Mouse (Mus musculus) stomach, embryonic 16.5 days (tissue): Measurements from ENCODE around the gene Crybb3. TPM values are rescaled to one million over a fixed set of nuclear protein-coding genes. Genes with fewer than 3 reads are reported as not detected.

Experiments
- ATAC-seq: fragments of 200-750 bp; cut with Nextera tagmentation; 2 replicates; pipeline ENCODE4 v1.8.0; 2017; ENCODE audit warnings: moderate number of reproducible peaks, moderate TSS enrichment; ENCODE audit not compliant: insufficient read depth, low FRiP score
- H3K27ac ChIP-seq: fragments of 300-500 bp; sonication (generic); 2 replicates; pipeline ENCODE4 v1.5.1; 2014; ENCODE audit warnings: low read length
- H3K27me3 ChIP-seq: fragments of 300-500 bp; sonication (generic); 2 replicates; pipeline ENCODE4 v1.6.1; 2014; ENCODE audit warnings: low read length, control low read depth, mixed read lengths; ENCODE audit not compliant: control insufficient read depth, insufficient read depth
- H3K36me3 ChIP-seq: fragments of 300-500 bp; sonication (generic); 2 replicates; pipeline ENCODE4 v1.6.1; 2014; ENCODE audit warnings: low read length; ENCODE audit not compliant: control insufficient read depth, insufficient read depth
- H3K4me1 ChIP-seq: fragments of 300-500 bp; sonication (generic); 2 replicates; pipeline ENCODE4 v1.6.1; 2014; ENCODE audit warnings: low read length, control low read depth, mixed read lengths; ENCODE audit not compliant: control insufficient read depth, insufficient read depth
- H3K4me2 ChIP-seq: fragments of 300-500 bp; sonication (generic); 2 replicates; pipeline ENCODE4 v1.6.1; 2014; ENCODE audit warnings: low read depth, low read length, mixed read lengths
- H3K4me3 ChIP-seq: fragments of 300-500 bp; sonication (generic); replicated peaks from 2 replicates; pipeline ENCODE4 v1.5.1; 2014; ENCODE audit warnings: mild to moderate bottlenecking, low read length
- H3K9ac ChIP-seq: fragments of 300-500 bp; sonication (generic); 2 replicates; pipeline ENCODE4 v1.6.1; 2014; ENCODE audit warnings: low read length
- H3K9me3 ChIP-seq: fragments of 300-500 bp; sonication (generic); replicated peaks from 2 replicates; pipeline ENCODE4 v1.6.1; 2016; ENCODE audit warnings: low read length, control low read depth; ENCODE audit not compliant: control insufficient read depth
- WGBS: fragments of 180-500 bp; shearing (Covaris S2); extraction: QIAGEN DNeasy Blood & Tissue Kit; methylation state at CpG from one replicate; pipeline ENCODE4 v1.1.7; 2014; 5-methylcytosine and 5-hydroxymethylcytosine counted together
- polyA plus RNA-seq: library from polyadenylated mRNA; unstranded; fragments of >200 nt; fragmentation: Nextera tagmentation; extraction: Ambion mirVana; gene quantifications from 2 replicates; pipeline ENCODE4 v1.2.1, GENCODE M21; 2015

Crybb3 gene
- polyA plus RNA-seq, 1 experiment from 2014 or later: 1.2 TPM

GRCm38 (mm10) chr5:113097551-113097950 lies 16.2 kb upstream of the Crybb3 start:
- no peaks in the 10 kb centered on the region for H3K9me3 ChIP-seq
- H3K36me3 ChIP-seq: no peaks in the 10 kb centered on the region
- WGBS: 89% methylated on average over 17 of the region's 17 CpGs
- no peak overlapping the region for H3K9ac ChIP-seq
- no peaks in the 10 kb centered on the region for H3K27me3 ChIP-seq
- no peak for ATAC-seq
- no peak overlapping the region for H3K4me3 ChIP-seq
- H3K4me2 ChIP-seq: no peak overlapping the region
- no peaks in the 10 kb centered on the region for H3K4me1 ChIP-seq
- no peak overlapping the region for H3K27ac ChIP-seq

- Histone ChIP-seq H3K9ac (no peak overlapping the region), H3K4me1 (no peaks in the 10 kb centered on the region), H3K4me3 (no peak overlapping the region), H3K27ac (no peak overlapping the region), H3K27me3 (no peaks in the 10 kb centered on the region), H3K9me3 (no peaks in the 10 kb centered on the region), H3K4me2 (no peak overlapping the region), H3K36me3 (no peaks in the 10 kb centered on the region)
- ATAC-seq: no peak
- WGBS: 88% methylated on average over 18 of the region's 18 CpGs
Measured at GRCm38 (mm10) chr5:113095456-113095855, 14.1 kb upstream of the Crybb3 start.

GRCm38 (mm10) chr5:113092406-113092805 lies 11.0 kb upstream of the Crybb3 start:
- no peak for ATAC-seq
- H3K27ac ChIP-seq: no peak overlapping the region
- no peak overlapping the region for H3K4me2 ChIP-seq
- no peak overlapping the region for H3K9ac ChIP-seq
- H3K27me3 ChIP-seq: no peaks in the 10 kb centered on the region
- H3K4me3 ChIP-seq: no peak overlapping the region
- no peaks in the 10 kb centered on the region for H3K4me1 ChIP-seq
- 64% methylated on average over 7 of the region's 7 CpGs for WGBS
- no peaks in the 10 kb centered on the region for H3K9me3 ChIP-seq
- no peaks in the 10 kb centered on the region for H3K36me3 ChIP-seq

- Histone ChIP-seq H3K9me3 (no peaks in the 10 kb centered on the region), H3K36me3 (no peaks in the 10 kb centered on the region), H3K4me3 (no peak overlapping the region), H3K4me2 (no peak overlapping the region), H3K9ac (no peak overlapping the region), H3K27ac (no peak overlapping the region), H3K4me1 (no peaks in the 10 kb centered on the region), H3K27me3 (no peaks in the 10 kb centered on the region)
- WGBS: 57% methylated on average over 5 of the region's 5 CpGs
- ATAC-seq: peak; percentile 30; the same call in 1 of the 2 replicates
Measured at GRCm38 (mm10) chr5:113091162-113091561, 9.8 kb upstream of the Crybb3 start.

- Histone ChIP-seq H3K9me3 (no peaks in the 10 kb centered on the region), H3K27ac (no peak overlapping the region), H3K4me3 (no peak overlapping the region), H3K4me2 (no peak overlapping the region), H3K36me3 (no peaks in the 10 kb centered on the region), H3K27me3 (no peaks in the 10 kb centered on the region), H3K4me1 (no peaks in the 10 kb centered on the region), H3K9ac (no peak overlapping the region)
- WGBS: 85% methylated on average over 11 of the region's 11 CpGs
- ATAC-seq: peak; percentile 15; the same call in 1 of the 2 replicates
Measured at GRCm38 (mm10) chr5:113090750-113091149, 9.4 kb upstream of the Crybb3 start.

DNA sequence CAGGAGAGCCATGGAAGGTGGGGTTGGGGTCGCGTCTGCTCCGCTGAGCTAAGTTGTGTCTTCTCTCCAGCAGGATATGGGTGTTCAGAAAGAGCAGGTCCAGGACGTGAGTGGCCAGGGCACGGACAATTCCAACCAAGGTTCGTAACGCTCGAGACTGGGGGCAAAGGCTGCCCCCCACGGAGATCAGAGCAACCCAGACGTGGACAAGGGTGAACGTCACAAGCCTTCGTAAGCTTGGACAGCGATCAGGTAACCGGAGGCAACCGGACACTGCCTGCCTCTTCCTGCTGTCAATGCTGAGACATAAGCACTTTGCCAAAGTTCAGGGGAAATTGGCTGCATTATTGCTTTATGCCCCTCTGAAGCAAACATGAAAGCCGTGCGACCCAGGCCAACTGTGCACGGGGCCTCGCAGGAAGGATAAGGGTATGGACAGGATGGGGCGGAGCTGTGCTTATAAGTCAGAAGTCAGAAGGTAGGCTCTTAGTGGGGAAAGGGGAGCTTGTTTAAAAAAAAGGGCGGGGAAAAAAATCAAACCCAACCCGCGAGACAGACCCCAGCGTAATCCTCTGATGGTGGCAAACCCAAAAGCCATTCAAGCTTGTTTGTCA lies 8.8 kb upstream of the Crybb3 start:
- Histone ChIP-seq H3K4me3 (no peak overlapping the region), H3K4me1 (no peaks in the 10 kb centered on the region), H3K9ac (no peak overlapping the region), H3K4me2 (no peak overlapping the region), H3K36me3 (no peaks in the 10 kb centered on the region), H3K27ac (no peak overlapping the region), H3K9me3 (no peaks in the 10 kb centered on the region), H3K27me3 (no peaks in the 10 kb centered on the region)
- WGBS: 82% methylated on average over 24 of the region's 24 CpGs
- no peak for ATAC-seq

GRCm38 (mm10) chr5:113087465-113087864 lies 6.1 kb upstream of the Crybb3 start:
- 78% methylated on average over 2 of the region's 2 CpGs for WGBS
- Histone ChIP-seq H3K4me2 (no peak overlapping the region), H3K9ac (no peak overlapping the region), H3K36me3 (no peaks in the 10 kb centered on the region), H3K27me3 (no peaks in the 10 kb centered on the region), H3K4me1 (no peaks in the 10 kb centered on the region), H3K4me3 (no peak overlapping the region), H3K9me3 (no peaks in the 10 kb centered on the region), H3K27ac (no peak overlapping the region)
- no peak for ATAC-seq

- H3K36me3 ChIP-seq: no peaks in the 10 kb centered on the region
- WGBS: 49% methylated on average over 4 of the region's 4 CpGs
Measured at GRCm38 (mm10) chr5:113086990-113087389, 5.6 kb upstream of the Crybb3 start.

GRCm38 (mm10) chr5:113086439-113086838 lies 5.1 kb upstream of the Crybb3 start:
- Histone ChIP-seq H3K9me3 (no peaks in the 10 kb centered on the region), H3K4me3 (no peak overlapping the region), H3K27me3 (no peaks in the 10 kb centered on the region), H3K4me2 (no peak overlapping the region), H3K36me3 (no peaks in the 10 kb centered on the region), H3K9ac (no peak overlapping the region), H3K27ac (no peak overlapping the region), H3K4me1 (no peaks in the 10 kb centered on the region)
- ATAC-seq: no peak
- whole genome bisulfite sequencing: 74% methylated on average over 12 of the region's 12 CpGs

More at GRCm38 (mm10) chr5:113086990-113087389, 5.6 kb upstream of the Crybb3 start:
- Histone ChIP-seq H3K9ac (no peak overlapping the region), H3K4me1 (no peaks in the 10 kb centered on the region), H3K27ac (no peak overlapping the region), H3K4me3 (no peak overlapping the region), H3K9me3 (no peaks in the 10 kb centered on the region), H3K27me3 (no peaks in the 10 kb centered on the region), H3K4me2 (no peak overlapping the region)
- ATAC-seq: no peak
